Mouse (Mus musculus) liver, adult 2 months (tissue): Measurements from ENCODE around the gene 1500011B03Rik. TPM values are rescaled to one million over a fixed set of nuclear protein-coding genes. Genes with fewer than 3 reads are reported as not detected.
A peak's percentile ranks its signal among the peaks of the same experiment; 100 is the strongest.

ENCODE experiments used
- DNase-seq: peaks from one replicate; pipeline ENCODE4 v3.0.0-alpha.2; 2011; ENCODE audit warnings: low read depth, low spot score; ENCODE audit errors: extremely low read depth
- H3K27ac ChIP-seq: fragments of 200-500 bp; replicated peaks from 2 replicates; pipeline ENCODE4 v1.5.1; 2012; ENCODE audit warnings: low read depth, mild to moderate bottlenecking, control low read depth, inconsistent platforms, low read length; ENCODE audit not compliant: insufficient read depth
- H3K27me3 ChIP-seq: fragments of 200-500 bp; 2 replicates; pipeline ENCODE4 v1.6.1; 2012; ENCODE audit warnings: mild to moderate bottlenecking, moderate library complexity, low read length, inconsistent platforms; ENCODE audit not compliant: control insufficient read depth, insufficient read depth
- H3K36me3 ChIP-seq: fragments of 200-500 bp; 2 replicates; pipeline ENCODE4 v1.6.1; 2012; ENCODE audit warnings: low read length, inconsistent platforms; ENCODE audit not compliant: control insufficient read depth, insufficient read depth
- H3K4me1 ChIP-seq: fragments of 200-500 bp; 2 replicates; pipeline ENCODE4 v1.6.1; 2011; ENCODE audit warnings: low read length; ENCODE audit not compliant: control insufficient read depth, insufficient read depth
- H3K4me3 ChIP-seq: fragments of 200-500 bp; 2 replicates; pipeline ENCODE4 v1.5.1; 2011; ENCODE audit warnings: low read depth, mild to moderate bottlenecking, control low read depth, low read length, moderate library complexity; ENCODE audit not compliant: insufficient read depth
- H3K79me2 ChIP-seq: fragments of 200-500 bp; 2 replicates; pipeline ENCODE4 v1.6.1; 2012; ENCODE audit warnings: inconsistent platforms, mild to moderate bottlenecking, low read length, moderate library complexity; ENCODE audit not compliant: control insufficient read depth, insufficient read depth
- H3K9ac ChIP-seq: fragments of 200-500 bp; 2 replicates; pipeline ENCODE4 v1.6.1; 2012; ENCODE audit warnings: low read depth, mild to moderate bottlenecking, control low read depth, inconsistent platforms, low read length
- CTCF ChIP-seq: fragments of 200-500 bp; IDR thresholded peaks from 2 replicates; pipeline ENCODE4 v1.5.1; 2011; ENCODE audit warnings: low read depth, low read length, control low read depth
- POLR2A ChIP-seq: fragments of 200-500 bp; IDR thresholded peaks from 2 replicates; pipeline ENCODE4 v1.6.1; 2011; ENCODE audit warnings: low read length, control low read depth; ENCODE audit not compliant: insufficient read depth; ENCODE audit errors: extremely low read depth
- WGBS: fragments of 180-500 bp; shearing (Covaris S2); methylation state at CpG from one replicate; pipeline ENCODE4 v1.1.7; 2018; 5-methylcytosine and 5-hydroxymethylcytosine counted together
- polyA plus RNA-seq: library from polyadenylated mRNA; depleted of rRNA; stranded (reverse); fragments of >200 nt; gene quantifications from 2 replicates; pipeline ENCODE4 v1.2.3, GENCODE M21; 2012
- total RNA-seq: library from RNA; depleted of rRNA; stranded (reverse); fragments of >200 nt; gene quantifications from 2 replicates; pipeline ENCODE4 v1.2.3, GENCODE M21; 2014

1500011B03Rik gene
- total and polyA plus RNA-seq, 2 experiments = 2.0 to 4.2 TPM

- Histone ChIP-seq H3K36me3 (no peaks in the 10 kb centered on the region), H3K4me3 (peak overlapping the region; percentile 84), H3K9ac (peak overlapping the region; percentile 74), H3K27ac (no peak overlapping the region), H3K4me1 (no peaks in the 10 kb centered on the region), H3K79me2 (no peaks in the 10 kb centered on the region), H3K27me3 (no peaks in the 10 kb centered on the region)
- DNase-seq = peak; percentile 38
- TF ChIP-seq POLR2A (0 out of 2 replicates have a peak, but pooled peaks have one; percentile 38), CTCF (no peak)
- under 1% methylated on average over 50 of the region's 50 CpGs for WGBS
These were observed 9.6 kb downstream of the 1500011B03Rik start for GRCm38 (mm10) chr5:114813525-114814181.

GRCm38 (mm10) chr5:114809826-114810225 lies 13.4 kb downstream of the 1500011B03Rik start:
- 92% methylated on average over 5 of the region's 5 CpGs for WGBS
- Histone ChIP-seq H3K4me1 (no peaks in the 10 kb centered on the region), H3K27me3 (no peaks in the 10 kb centered on the region), H3K4me3 (no peak overlapping the region), H3K36me3 (no peaks in the 10 kb centered on the region), H3K27ac (no peak overlapping the region), H3K9ac (no peak overlapping the region), H3K79me2 (no peaks in the 10 kb centered on the region)
- DNase-seq = no peak
- TF ChIP-seq POLR2A (no peak), CTCF (no peak)

GRCm38 (mm10) chr5:114809181-114809756 lies 14.0 kb downstream of the 1500011B03Rik start:
- H3K9ac ChIP-seq = no peak overlapping the region
- H3K4me1 ChIP-seq = no peaks in the 10 kb centered on the region
- DNase-seq = no peak
- no peak overlapping the region for H3K27ac ChIP-seq
- TF ChIP-seq POLR2A = no peak
- TF ChIP-seq CTCF = no peak
- no peak overlapping the region for H3K4me3 ChIP-seq
- H3K36me3 ChIP-seq = no peaks in the 10 kb centered on the region
- H3K27me3 ChIP-seq = no peaks in the 10 kb centered on the region
- H3K79me2 ChIP-seq = no peaks in the 10 kb centered on the region
- WGBS = 85% methylated on average over 10 of the region's 10 CpGs

GRCm38 (mm10) chr5:114808385-114808784 lies 14.9 kb downstream of the 1500011B03Rik start:
- Histone ChIP-seq H3K79me2 (no peaks in the 10 kb centered on the region), H3K36me3 (no peaks in the 10 kb centered on the region), H3K9ac (no peak overlapping the region; the same call in 1 of the 2 replicates), H3K27me3 (no peaks in the 10 kb centered on the region), H3K4me3 (no peak overlapping the region), H3K27ac (no peak overlapping the region), H3K4me1 (no peaks in the 10 kb centered on the region)
- WGBS = 89% methylated on average over 8 of the region's 8 CpGs
- DNase-seq = no peak
- no peak for TF ChIP-seq POLR2A
- no peak for TF ChIP-seq CTCF

GRCm38 (mm10) chr5:114807893-114808292 lies 15.4 kb downstream of the 1500011B03Rik start:
- Histone ChIP-seq H3K4me1 (no peaks in the 10 kb centered on the region), H3K36me3 (no peaks in the 10 kb centered on the region), H3K79me2 (no peaks in the 10 kb centered on the region), H3K27me3 (no peaks in the 10 kb centered on the region), H3K27ac (no peak overlapping the region), H3K4me3 (no peak overlapping the region), H3K9ac (no peak overlapping the region)
- WGBS = 93% methylated on average over 6 of the region's 6 CpGs
- no peak for DNase-seq
- TF ChIP-seq CTCF (no peak), POLR2A (no peak)

GRCm38 (mm10) chr5:114807468-114807867 lies 15.8 kb downstream of the 1500011B03Rik start:
- H3K79me2 ChIP-seq = no peaks in the 10 kb centered on the region
- TF ChIP-seq POLR2A (no peak), CTCF (no peak)
- no peak for DNase-seq
- no peak overlapping the region for H3K27ac ChIP-seq
- no peak overlapping the region for H3K4me3 ChIP-seq
- H3K27me3 ChIP-seq = no peaks in the 10 kb centered on the region
- no peak overlapping the region for H3K9ac ChIP-seq
- H3K4me1 ChIP-seq = no peaks in the 10 kb centered on the region
- 68% methylated on average over 8 of the region's 8 CpGs for WGBS
- H3K36me3 ChIP-seq = no peaks in the 10 kb centered on the region
